Mouse (Mus musculus): ENCODE measurements around the gene Vmn1r55. TPM values are rescaled to one million over a fixed set of nuclear protein-coding genes. Genes with fewer than 3 reads are reported as not detected.
A peak's percentile ranks its signal among the peaks of the same experiment; 100 is the strongest.
"Not testable (repeated sequence)": the region's sequence is repeated elsewhere in the genome, so short reads cannot be mapped to it uniquely, and the experiment has no call there.

Vmn1r55 gene
- polyA plus RNA-seq (2016; fragmentation: Nextera tagmentation; extraction: Ambion mirVana) = 0.05 TPM in 1 of 2 replicates, not detected in the other

DNA sequence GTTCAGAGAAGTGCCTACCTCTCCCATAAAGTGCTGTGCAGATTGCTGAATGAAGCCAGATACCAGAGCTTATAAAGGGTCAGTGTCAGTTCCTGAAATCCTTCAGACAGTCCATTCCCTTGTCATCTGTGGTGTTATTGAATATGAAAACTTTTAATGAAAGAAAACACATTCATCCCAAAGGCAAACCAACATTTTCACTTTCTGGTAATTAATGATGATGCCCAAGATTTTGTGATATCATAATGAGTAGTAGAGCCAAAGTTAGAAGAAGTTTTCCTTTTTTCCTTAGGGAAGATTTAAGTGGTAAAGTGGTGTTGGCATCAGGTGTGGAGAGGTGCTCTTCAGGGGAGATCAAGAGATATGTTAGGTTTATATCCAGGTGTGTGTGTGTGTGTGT is at the start of gene Vmn1r55:
Gene Vmn1r55, minus strand, starts transcription at position 101 of the 400 bp plus-strand sequence.
- not testable (repeated sequence) for H3K36me3 ChIP-seq, H3K27ac ChIP-seq

DNA sequence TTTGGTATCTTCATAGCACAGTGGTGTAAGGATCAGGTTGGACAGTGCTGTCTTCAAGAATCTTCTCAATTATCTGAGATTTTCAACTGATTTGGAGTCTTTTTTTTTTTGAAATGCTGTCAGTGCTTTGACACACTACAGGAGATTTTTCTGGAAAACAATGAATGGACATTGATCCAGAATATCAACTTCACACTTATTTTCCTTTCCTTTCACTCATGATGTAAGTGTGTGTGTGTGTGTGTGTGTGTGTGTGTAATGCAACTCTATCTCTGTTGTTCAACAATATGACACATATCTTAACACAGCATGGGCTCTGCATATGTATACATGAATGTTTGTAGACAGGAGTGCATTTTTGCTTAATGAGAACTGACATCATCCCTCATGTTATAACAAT is 47.2 kb upstream of the Vmn1r55 start, which contains the start of gene Vmn1r56:
Gene Vmn1r56, minus strand, starts transcription at position 101 of the 400 bp plus-strand sequence.
- H3K36me3 ChIP-seq; H3K9me3 ChIP-seq (replicated peaks); H3K4me3 ChIP-seq; DNase-seq (ENCODE audit: low spot score); H3K27ac ChIP-seq; H3K27me3 ChIP-seq (ENCODE audit: low read depth, poor library complexity, severe bottlenecking); H3K4me1 ChIP-seq: not testable (repeated sequence)

More for the DNA sequence above, at the start of gene Vmn1r55:
- H3K27me3 ChIP-seq (ENCODE audit: low read depth, poor library complexity, severe bottlenecking); DNase-seq (ENCODE audit: low spot score); H3K4me1 ChIP-seq; H3K9me3 ChIP-seq (replicated peaks); H3K4me3 ChIP-seq: not testable (repeated sequence)

DNA sequence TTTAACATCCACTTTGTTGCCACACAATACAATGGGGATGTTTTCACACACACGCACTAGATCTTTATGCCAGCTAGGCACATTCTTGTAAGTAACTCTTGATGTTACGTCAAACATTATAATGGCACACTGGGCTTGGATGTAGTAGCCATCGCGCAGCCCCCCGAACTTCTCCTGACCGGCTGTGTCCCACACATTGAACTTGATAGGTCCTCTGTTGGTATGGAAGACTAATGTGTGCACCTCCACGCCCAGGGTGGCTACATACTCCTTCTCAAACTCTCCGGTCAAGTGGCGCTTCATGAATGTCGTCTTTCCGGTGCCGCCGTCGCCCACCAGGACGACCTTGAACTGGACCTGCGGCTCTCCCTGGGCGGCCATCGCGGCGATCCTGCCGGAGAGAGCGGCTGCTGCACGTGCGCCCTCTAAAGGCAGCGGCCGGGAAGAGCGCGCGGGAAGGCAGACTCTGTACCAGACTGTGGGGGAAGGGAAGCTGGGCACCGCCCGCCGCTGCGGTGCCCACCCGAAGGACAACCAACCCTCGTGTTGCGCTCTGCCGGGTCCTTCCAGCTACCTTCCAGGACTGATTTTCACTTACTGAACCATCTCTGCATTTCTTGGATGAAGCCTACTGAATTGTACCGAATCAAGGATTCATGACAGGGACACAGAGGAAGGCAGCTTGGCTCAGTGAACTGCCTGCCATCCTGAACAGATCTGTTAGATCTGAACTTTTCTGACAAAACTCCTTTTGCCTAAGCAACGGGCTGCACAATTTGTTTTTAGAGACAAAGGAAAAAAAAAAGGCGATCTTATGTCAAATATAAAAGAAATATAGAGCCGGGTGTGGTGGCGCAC is 23.7 kb downstream of the Vmn1r55 start, which contains the start of gene Rasl2-9:
Gene Rasl2-9, minus strand, starts transcription at position 402 of the 858 bp plus-strand sequence.
- 20% methylated on average over 42 of the region's 42 CpGs for WGBS
- DNase-seq (ENCODE audit: low spot score) = peak; percentile 79
- Histone ChIP-seq H3K4me1 (peaks cover 3% of the 10 kb centered on the region; the same call in 1 of the 2 replicates), H3K27me3 (ENCODE audit: low read depth, poor library complexity, severe bottlenecking) (0 out of 2 replicates have a peak, but pooled peaks cover 4% of the 10 kb centered on the region), H3K36me3 (no peaks in the 10 kb centered on the region), H3K4me3 (peak within 1 kb of the TSS; percentile 44), H3K27ac (peak within 1 kb of the TSS; percentile 46), H3K9me3 (replicated peaks) (no peaks in the 10 kb centered on the region)

DNA sequence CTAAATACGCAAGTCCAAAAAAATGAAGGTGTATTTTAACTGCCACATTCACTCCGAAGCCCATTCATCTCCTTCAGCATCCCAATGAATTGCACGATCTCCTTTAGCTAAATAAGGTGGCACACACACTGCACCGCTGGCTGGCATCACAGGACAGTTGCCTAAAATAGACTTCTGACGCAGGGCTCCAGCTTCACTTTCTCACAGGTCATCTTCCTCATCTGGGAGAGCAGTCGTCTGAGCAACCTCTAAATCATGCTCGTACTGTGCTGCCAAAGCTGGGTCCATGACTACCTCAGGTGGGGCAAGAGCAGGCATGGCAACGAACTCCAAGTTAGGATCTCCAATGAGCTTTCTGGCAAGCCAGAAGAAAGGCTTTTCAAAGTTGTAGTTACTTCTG is 24.4 kb downstream of the Vmn1r55 start:
- no peaks in the 10 kb centered on the region for H3K9me3 ChIP-seq (replicated peaks)
- WGBS = 91% methylated on average over 8 of the region's 8 CpGs
- H3K27ac ChIP-seq = no peak overlapping the region
- H3K27me3 ChIP-seq (ENCODE audit: low read depth, poor library complexity, severe bottlenecking) = 0 out of 2 replicates have a peak, but pooled peaks cover 4% of the 10 kb centered on the region
- no peak for DNase-seq (ENCODE audit: low spot score)
- peaks cover 3% of the 10 kb centered on the region; the same call in 1 of the 2 replicates for H3K4me1 ChIP-seq
- H3K36me3 ChIP-seq = no peaks in the 10 kb centered on the region
- H3K4me3 ChIP-seq = no peak overlapping the region

DNA sequence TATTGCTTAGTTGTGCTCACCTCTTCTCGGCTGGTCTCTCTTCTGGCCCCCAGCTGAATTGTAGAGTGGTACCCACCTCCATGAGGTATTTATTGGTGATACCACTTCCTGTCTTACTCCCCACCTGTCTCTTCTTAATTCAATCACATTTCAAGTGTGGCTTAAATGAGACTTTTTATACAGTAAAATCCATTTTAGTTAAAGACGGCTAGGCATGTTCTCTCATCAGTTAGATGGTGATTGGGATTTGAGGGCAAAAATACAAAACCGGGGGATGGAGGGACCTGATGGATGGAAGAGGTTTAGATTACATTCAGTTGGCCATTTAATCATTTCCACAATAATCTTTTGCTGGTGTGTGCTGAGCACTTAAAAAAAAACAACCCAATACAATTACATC is 32.6 kb downstream of the Vmn1r55 start, which contains the start of gene Rfpl4:
Gene Rfpl4, minus strand, starts transcription at position 101 of the 400 bp plus-strand sequence.
- DNase-seq (ENCODE audit: low spot score) = no peak
- Histone ChIP-seq H3K4me3 (no peak within 1 kb of the TSS), H3K4me1 (no peaks in the 10 kb centered on the region), H3K27ac (no peak within 1 kb of the TSS), H3K9me3 (replicated peaks) (no peaks in the 10 kb centered on the region), H3K36me3 (no peaks in the 10 kb centered on the region), H3K27me3 (ENCODE audit: low read depth, poor library complexity, severe bottlenecking) (no peaks in the 10 kb centered on the region)
- WGBS = 91% methylated on average over 3 of the region's 3 CpGs

DNA sequence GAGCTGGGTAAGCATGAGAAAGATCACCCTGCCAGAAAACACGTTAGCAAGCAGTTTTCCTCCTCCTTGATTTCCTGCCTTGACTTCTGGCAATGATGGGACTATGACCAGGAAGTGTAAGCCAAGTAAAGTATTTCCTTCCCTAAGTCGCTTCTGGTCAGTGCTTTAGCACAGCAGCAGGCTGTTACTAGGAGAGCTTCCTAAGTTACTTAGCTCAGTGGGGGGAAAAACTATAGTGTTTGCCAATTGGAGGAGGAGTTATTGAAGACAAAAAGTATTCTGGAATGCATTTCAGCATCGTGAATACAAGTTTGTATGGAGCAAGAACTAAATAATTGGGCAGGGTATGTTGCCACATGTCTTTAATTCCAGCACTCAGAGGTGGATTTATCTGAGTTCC is 36.8 kb downstream of the Vmn1r55 start:
- no peak for DNase-seq (ENCODE audit: low spot score)
- H3K4me3 ChIP-seq = no peak overlapping the region
- H3K27ac ChIP-seq = no peak overlapping the region
- no peaks in the 10 kb centered on the region for H3K36me3 ChIP-seq
- no peaks in the 10 kb centered on the region for H3K27me3 ChIP-seq (ENCODE audit: low read depth, poor library complexity, severe bottlenecking)
- 48% methylated on average over 3 of the region's 3 CpGs for WGBS
- H3K9me3 ChIP-seq (replicated peaks) = no peaks in the 10 kb centered on the region
- H3K4me1 ChIP-seq = no peaks in the 10 kb centered on the region

DNA sequence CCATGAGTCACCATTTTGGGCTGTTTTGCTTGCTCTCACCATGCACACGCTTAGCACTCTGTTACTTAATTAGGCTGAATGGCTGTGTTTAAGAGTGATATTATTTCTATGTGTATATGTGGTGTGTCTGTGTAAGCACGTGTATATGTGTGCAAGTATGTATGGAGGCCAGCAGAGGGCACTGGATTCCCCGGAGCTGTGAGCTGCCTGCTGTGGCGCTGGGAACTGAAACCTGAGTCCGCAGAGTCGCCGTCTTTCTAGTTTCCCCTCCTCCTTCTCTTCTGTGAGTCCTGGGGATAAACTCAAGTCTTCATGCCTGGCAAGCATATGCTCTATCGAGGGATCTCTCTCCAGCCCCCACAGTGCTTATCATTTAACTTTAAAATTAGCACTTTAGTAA is 40.2 kb downstream of the Vmn1r55 start:
- Histone ChIP-seq H3K9me3 (replicated peaks) (no peaks in the 10 kb centered on the region), H3K4me1 (no peaks in the 10 kb centered on the region), H3K27me3 (ENCODE audit: low read depth, poor library complexity, severe bottlenecking) (no peaks in the 10 kb centered on the region), H3K4me3 (no peak overlapping the region), H3K27ac (no peak overlapping the region), H3K36me3 (no peaks in the 10 kb centered on the region)
- WGBS = 86% methylated on average over 8 of the region's 8 CpGs
- DNase-seq (ENCODE audit: low spot score) = no peak

DNA sequence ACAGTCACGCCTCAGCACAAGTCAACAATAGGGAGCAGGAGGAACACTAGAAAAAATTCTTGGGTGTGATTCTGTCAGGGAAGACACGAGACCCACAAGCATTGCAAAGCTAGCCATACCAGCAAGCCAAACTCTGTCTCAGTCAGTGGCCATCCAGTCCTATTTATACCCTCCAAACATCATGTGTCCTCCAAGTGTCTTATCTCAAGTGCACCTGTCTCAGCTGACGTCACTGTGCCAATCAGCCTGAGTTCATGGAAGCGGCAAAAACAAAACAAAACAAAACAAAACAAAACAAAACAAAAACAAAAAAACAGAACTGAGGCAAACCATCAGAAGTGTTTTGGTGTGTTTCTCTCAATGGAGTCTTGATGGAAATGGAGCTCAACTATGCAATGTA is 41.2 kb downstream of the Vmn1r55 start:
- DNase-seq (ENCODE audit: low spot score) = no peak
- H3K4me3 ChIP-seq = no peak overlapping the region
- H3K4me1 ChIP-seq = no peaks in the 10 kb centered on the region
- H3K36me3 ChIP-seq = no peaks in the 10 kb centered on the region
- H3K27me3 ChIP-seq (ENCODE audit: low read depth, poor library complexity, severe bottlenecking) = no peaks in the 10 kb centered on the region
- H3K27ac ChIP-seq = no peak overlapping the region
- no peaks in the 10 kb centered on the region for H3K9me3 ChIP-seq (replicated peaks)
- 81% methylated on average over 4 of the region's 4 CpGs for WGBS

DNA sequence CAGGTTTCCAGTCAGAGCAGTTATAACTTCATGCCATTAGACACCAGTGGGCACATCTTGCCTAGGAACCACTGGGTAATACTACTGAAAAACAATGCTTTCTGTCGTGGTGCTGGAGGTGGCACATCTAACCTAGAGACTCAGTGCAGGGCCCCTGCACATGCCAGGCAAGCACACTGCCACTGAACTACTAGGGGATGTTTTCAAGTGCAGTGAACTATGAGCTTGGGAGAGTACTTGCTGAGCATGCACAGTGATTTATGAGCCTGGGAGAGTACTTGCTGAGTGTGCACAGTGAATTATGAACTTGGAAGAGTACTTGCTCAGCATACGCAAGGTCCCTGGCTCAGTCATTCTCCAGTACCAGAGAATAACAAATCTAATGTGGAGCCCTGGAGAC is 46.9 kb downstream of the Vmn1r55 start:
- Histone ChIP-seq H3K27ac (no peak overlapping the region), H3K27me3 (ENCODE audit: low read depth, poor library complexity, severe bottlenecking) (no peaks in the 10 kb centered on the region), H3K4me3 (no peak overlapping the region), H3K9me3 (replicated peaks) (no peaks in the 10 kb centered on the region), H3K4me1 (no peaks in the 10 kb centered on the region), H3K36me3 (peaks cover 23% of the 10 kb centered on the region)
- 88% methylated on average over 2 of the region's 2 CpGs for WGBS
- no peak for DNase-seq (ENCODE audit: low spot score)

DNA sequence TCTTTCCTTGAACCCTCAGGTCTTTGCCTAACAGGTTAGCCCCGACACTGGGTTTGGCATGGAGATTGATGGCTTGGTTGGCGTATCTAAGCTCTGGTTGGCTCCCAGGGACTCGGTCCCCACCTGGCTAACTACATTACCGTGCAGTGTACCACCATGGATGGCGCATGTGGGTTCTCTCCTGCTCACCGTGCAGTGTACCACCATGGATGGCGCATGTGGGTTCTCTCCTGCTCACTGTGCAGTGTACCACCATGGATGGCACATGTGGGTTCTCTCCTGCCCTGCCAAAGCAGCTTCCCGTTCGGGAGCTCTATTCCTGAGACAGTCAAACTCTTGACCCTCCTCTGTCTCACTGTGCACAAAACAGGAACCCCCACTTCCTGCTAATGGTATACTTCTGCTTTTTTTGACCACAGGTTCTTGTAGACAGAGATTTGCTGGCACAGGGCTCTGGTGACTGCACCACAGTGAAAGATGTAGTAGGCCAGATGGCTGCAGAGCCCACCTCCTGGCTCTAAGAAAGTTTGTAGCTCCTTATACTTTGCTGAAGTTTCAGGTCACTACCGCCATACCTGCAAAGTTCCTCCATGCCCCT is 48.3 kb downstream of the Vmn1r55 start:
- peaks cover 37% of the 10 kb centered on the region for H3K36me3 ChIP-seq
- no peak for DNase-seq (ENCODE audit: low spot score)
- H3K27ac ChIP-seq = no peak overlapping the region
- H3K4me1 ChIP-seq = no peaks in the 10 kb centered on the region
- no peaks in the 10 kb centered on the region for H3K27me3 ChIP-seq (ENCODE audit: low read depth, poor library complexity, severe bottlenecking)
- H3K9me3 ChIP-seq (replicated peaks) = no peaks in the 10 kb centered on the region
- WGBS = 93% methylated on average over 10 of the region's 10 CpGs
- no peak overlapping the region for H3K4me3 ChIP-seq

DNA sequence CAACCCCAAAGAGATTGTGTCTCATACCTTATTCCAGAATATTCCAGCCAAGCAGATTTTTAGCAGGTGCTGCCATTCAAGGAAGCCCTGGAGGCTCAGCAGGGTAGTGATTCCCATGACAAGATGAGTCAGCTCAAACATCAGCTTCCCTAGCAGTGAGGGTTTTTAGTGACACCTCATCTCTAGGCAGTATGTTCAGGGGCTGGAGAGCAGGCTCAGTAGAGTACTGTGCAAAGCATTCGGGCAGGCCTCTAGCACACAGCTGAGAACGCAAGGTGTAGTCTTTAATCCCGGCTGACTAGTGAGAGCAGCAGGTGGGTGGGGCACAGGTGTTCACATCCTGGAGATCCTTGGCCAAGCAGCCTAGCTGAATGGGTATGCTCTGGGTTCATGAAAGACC is 49.7 kb downstream of the Vmn1r55 start:
- H3K36me3 ChIP-seq = peaks cover 50% of the 10 kb centered on the region
- H3K27me3 ChIP-seq (ENCODE audit: low read depth, poor library complexity, severe bottlenecking) = no peaks in the 10 kb centered on the region
- DNase-seq (ENCODE audit: low spot score) = no peak
- 79% methylated on average over 3 of the region's 3 CpGs for WGBS
- H3K4me1 ChIP-seq = no peaks in the 10 kb centered on the region
- no peak overlapping the region for H3K27ac ChIP-seq
- no peak overlapping the region for H3K4me3 ChIP-seq
- no peaks in the 10 kb centered on the region for H3K9me3 ChIP-seq (replicated peaks)

DNA sequence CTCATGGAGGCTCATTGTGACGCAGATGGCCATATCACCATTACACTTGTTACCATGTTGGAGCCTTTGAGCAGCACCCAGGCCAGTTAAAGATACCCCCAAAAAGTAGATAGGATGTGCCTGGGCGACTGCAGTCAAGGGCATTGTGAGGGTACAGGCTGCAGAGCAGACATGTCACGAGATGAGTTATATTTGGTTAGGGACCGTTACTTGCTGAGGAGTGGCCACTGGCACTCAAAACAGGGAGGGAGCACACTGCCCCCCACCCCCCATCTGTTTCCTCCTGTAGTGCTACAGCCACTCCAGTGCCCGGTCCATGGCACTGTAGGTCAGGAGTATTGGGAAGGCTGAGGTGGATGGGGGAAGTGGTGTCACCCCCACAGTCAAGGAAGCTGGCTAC is 50.7 kb downstream of the Vmn1r55 start:
- no peak for DNase-seq (ENCODE audit: low spot score)
- Histone ChIP-seq H3K4me3 (no peak overlapping the region), H3K27ac (no peak overlapping the region), H3K36me3 (peaks cover 61% of the 10 kb centered on the region), H3K9me3 (replicated peaks) (no peaks in the 10 kb centered on the region), H3K27me3 (ENCODE audit: low read depth, poor library complexity, severe bottlenecking) (no peaks in the 10 kb centered on the region), H3K4me1 (no peaks in the 10 kb centered on the region)
- WGBS = 95% methylated on average over 5 of the region's 5 CpGs

DNA sequence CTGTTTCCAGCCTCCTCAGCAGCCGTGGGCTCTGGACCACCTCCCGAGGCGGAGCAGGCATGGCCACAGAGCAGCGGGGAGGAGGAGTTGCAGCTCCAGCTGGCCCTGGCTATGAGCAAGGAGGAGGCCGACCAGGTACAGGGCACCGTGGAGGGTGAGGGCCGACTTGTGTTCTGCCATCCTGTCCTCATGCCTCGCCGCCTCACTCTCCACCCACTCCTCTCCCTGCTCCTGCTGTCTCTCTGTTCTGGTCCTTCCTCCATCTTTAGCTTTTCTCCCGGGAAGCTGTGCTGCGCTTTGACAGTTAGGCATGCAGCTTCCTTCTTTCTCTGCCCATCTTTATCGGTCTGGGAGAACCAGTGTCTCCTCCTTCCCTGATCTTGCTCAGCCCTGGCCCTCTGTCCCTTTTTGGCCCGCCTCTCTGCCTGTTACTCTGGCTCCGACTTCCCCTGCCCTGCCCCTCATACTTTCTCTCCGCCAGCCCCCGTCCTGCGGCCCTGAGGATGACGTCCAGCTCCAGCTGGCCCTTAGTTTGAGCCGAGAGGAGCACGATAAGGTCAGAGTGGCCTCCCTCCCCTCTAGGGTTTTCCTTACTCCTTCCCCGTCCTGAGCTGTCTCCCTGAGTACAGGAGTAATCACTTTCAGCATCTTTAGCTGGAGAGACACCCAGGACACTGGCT is 56.5 kb downstream of the Vmn1r55 start:
- H3K27ac ChIP-seq = no peak overlapping the region
- no peaks in the 10 kb centered on the region for H3K4me1 ChIP-seq
- H3K4me3 ChIP-seq = no peak overlapping the region
- H3K9me3 ChIP-seq (replicated peaks) = no peaks in the 10 kb centered on the region
- H3K27me3 ChIP-seq (ENCODE audit: low read depth, poor library complexity, severe bottlenecking) = no peaks in the 10 kb centered on the region
- WGBS = 88% methylated on average over 21 of the region's 21 CpGs
- peaks cover 96% of the 10 kb centered on the region for H3K36me3 ChIP-seq
- DNase-seq (ENCODE audit: low spot score) = no peak
